Mouse (Mus musculus) 3134 (cell line): Measurements from ENCODE around the gene Prr29.
"Not testable (repeated sequence)": the region's sequence is repeated elsewhere in the genome, so short reads cannot be mapped to it uniquely, and the experiment has no call there.

Experiments used
- DNase-seq: peaks from one replicate; pipeline ENCODE4 v3.0.0-alpha.2; 2011; ENCODE audit warnings: low spot score; ENCODE audit not compliant: insufficient read length; ENCODE audit errors: extremely low read depth

Prr29 gene

DNA sequence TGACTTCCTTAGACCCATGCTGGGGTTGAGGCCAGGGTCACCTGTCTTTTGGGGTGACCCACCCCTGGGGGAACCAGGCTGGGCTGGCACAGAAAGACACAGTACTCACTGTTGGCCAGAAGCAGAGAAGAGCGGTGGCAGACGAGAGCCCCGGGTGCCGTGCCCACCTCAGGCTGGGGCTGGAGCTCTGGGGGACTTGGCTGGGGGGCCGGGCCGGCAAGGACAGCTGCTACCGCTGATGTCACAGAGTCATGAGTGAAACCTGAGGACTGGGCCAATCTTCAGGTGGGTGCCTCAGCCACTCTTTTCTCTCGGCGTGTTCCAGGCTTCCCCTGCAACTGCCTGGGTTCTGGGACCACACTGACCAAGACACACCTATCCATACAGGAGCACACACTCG lies at the start of gene Prr29:
TSS of gene Prr29 (plus strand) at position 107 of the 400 bp plus-strand sequence.
- no peak for DNase-seq

DNA sequence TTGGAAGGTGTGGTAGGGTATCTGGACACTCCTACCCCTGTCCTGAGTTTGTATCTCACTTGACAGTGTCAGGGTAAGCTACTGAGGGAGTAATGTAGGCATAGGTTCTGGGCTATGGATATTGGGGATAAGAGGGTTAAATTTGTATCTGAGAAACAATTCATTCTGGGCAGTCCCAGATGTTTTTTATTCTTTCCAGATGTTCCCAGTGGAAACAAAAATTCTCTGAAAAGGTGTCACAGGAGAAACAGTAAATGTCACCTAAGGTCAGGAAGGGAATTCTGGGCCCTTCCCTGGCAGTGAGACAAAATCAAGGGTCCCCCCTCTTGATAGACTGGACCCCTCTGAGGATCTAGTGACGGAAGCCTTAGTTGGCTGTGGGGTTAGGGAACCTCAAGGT lies 48.9 kb upstream of the Prr29 start:
- DNase-seq = no peak

DNA sequence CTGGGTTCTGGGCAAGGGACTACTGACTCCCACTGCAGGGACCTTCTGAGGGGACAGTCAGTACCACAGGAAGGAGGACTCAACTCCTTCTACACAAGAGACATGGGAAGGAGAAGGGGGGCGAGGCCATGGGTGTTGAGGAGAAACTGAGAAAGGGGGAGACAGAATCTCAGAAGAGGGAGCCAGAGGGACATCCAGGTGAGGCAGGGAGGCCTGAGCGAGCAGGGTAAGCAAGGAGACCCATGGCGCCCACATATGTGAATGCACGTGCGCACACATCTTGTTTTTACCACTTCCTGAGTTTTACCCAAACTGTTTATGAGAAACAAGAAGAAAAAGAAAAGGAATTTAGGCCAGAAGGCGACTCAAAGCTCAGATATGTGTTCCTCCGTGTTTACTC lies 47.5 kb upstream of the Prr29 start:
- DNase-seq = no peak

DNA sequence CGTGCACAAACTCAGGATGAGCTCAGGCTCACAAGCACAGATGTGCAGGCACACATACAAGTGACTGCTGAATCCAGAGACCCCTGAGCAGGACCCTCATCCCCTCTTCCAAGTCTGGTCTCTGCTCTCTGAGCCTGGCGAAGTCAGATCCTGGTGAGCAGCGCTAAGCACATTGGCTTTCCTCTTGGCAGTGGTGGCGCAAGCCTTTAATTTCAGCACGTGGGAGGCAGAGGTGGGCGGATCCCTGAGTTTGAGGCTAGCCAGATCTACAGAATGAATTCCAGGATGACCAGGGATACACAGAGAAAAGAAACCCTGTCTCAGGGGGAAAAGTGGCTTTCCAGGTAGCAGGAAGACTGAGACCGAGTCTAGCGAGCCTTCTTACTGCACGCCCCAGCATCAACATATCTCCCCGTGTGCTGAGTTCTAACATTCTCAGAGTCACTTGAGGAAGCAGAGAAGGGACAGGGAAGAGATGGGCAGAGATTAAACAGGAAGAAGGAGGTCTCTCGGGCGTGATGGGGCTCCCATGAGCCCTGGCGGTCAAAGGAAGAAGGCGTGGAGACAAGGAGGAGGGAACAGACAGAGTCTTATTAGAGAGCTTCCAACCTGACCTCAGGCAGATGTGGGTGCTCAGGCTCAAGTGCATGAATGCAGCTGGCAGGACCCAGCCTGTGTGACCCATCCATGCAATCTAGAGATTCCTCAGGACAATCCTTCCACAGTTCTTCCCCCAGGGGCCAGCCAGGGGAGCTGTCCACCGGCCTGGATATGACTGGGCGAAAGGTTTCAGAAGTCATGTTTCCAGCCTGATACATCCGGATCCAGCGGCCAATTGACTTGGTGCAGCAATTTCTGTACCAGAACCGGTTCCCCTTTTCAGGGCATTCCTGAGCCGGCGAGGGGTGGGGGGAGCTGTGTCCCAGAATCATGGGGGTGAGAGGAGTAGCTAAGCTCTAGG lies 46.6 kb upstream of the Prr29 start:
- no peak for DNase-seq

DNA sequence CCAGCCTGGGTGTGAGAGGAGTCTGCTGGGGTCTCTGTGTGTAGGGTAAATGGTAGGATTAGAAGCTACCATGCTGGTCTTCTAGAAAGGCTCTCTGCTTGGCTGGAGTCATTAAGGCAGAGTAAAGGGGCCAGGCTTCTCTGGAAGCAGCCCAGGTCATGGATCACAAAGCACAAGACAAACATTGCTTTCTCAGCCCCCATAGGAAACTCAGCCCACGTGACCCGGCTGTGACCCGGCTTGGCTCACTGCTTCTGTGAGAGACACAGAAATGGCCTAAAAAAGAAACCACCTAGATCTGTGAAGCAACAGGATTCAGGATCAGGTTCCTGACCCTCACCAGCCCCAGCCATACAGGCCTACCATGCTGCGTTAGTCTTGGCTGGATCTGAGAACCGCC lies 40.4 kb upstream of the Prr29 start:
- DNase-seq = no peak

DNA sequence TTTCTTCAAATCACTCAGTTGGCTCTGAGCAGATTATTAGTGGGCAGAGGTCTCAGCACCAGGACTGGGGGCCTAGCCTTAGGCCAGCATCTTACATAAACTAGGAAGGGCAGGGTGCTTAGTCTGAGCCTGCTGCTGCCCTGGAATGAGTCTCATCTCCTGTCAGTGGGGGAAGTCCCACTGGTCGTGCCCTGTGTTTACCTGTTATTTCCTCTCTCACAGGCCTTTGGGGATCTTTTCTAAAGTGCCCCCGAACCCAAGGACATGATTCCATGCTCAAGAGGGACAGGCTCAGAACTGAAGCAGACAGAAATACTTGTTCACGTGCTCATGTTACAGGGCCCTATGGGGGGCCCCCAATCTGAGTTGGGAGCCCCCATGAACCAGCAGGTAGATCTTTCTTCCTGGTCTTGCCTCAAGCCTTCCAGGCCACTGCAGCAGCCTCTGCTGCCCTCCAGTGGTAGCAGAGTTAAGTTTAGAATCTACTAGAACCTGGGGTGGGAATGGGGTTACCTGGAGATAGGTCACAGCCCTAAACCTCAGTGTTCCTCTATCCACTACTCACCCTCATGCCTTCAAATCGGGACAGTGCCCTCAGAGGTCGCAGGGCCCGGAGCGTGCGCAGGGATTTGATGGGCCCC lies 39.6 kb upstream of the Prr29 start:
- DNase-seq = no peak

DNA sequence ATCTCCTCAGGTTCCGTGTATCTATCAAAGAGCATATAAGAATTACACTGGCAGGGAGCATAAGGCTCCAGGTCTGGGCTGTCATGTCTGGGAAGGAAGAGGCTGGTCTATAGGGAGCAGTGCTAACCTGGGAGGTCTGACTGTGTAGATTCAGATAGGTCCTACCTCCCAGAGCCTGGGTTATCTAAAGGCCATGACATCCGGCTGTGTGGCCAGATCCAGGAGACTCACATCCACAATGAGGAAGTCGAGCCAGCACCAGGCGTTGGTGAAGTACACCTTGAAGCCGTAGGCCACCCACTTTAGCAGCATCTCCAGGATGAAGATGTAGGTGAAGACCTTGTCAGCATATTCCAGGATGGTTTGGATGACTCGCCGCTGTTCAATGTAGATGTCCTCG lies 38.8 kb upstream of the Prr29 start:
- DNase-seq = no peak

DNA sequence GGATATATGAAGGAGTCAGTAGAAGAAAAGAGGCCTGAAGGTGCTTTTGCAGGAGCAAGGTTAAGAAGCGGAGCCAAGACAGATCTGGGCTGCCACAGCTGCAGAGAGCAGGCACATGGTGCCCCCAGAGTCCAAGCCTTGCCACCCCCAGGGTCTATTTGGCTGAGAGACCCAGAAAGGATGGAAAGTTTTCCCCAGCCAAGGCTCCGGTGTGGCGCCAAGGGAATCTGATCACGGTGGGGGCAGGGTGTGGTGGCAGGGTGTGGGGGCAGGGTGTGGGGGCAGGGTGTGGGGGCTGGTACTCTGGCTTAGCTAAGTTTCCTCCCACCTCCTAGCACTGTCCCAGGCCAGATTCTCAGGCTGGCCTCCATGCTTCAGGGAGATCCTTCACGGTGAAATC lies 36.8 kb upstream of the Prr29 start:
- no peak for DNase-seq

DNA sequence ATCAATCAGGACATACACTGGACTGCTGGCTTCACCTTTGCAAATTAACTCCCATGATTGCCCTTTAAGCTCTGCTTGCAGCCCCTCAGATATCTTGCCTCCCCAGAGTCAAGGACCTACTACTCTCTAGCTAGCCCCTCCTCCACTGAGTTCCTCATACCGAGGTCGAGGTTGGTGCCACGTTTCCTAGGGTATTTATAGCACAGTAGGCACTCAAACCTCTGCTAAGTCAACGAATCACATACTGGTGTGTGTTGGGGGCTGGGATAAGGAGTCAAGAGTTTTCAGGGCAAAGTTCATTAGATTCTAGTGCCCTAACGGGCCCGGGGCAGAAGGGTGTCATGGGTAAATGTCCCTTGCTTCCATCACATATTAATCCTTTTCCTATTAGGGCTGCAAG lies 36.1 kb upstream of the Prr29 start:
- DNase-seq = no peak

DNA sequence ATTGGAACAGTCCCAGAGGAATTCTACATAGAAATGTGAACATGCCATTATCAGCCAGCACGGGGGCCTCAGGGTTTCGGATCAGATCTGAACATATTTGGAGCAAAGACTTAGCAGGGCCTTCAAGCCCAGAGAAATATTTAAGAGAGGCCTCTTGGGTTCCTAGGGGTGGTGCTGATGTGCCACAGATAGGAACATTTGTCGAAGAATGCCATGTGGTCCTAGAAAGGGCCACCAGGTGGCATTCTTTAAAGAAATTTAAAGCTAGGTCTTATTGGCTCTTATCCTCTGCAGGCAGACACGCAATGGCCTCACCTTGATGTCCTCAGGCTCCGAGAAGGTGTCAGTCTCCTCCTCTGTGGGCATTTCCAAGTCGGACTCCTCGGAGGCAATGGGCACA lies 35.6 kb upstream of the Prr29 start:
- DNase-seq = no peak

DNA sequence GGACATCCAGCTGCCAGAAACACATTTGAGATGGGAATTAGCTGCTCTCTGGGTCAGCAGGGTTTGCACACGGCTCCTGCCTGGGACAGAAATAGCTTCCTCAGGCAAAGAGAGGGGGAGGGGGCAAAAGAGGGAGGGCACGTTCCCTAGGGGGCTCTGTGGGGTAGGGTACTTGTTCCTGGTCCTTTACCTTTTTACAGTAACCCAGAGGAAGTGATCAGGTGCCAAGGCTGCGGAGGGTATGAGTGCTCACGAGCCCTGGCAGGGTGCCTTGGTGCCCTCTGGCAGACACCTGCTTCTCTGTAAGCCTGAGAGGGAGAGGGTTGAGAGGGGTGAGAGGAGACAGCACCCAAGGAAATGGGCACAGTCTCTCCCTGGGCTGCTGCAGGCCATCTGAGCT lies 32.8 kb upstream of the Prr29 start:
- no peak for DNase-seq

DNA sequence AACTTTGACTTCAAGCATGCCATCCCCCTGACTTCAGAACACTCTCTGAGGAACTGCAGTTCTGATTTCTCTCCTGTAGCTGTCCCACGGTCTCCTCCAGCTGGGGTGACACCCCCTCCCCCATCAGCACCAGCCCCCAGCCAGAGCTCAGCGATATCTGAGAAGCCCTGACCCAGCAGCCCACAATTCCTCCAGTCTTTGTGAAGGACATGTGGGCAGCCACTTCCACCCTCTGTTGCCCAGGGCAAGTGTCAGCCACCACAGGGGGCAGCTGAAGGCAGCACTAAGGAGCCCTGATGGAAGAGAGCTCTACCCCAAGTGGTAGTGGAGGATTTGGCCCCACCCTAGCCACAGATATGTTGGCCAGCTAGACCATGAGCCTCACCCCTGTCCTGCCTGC lies 31.2 kb upstream of the Prr29 start:
- no peak for DNase-seq

DNA sequence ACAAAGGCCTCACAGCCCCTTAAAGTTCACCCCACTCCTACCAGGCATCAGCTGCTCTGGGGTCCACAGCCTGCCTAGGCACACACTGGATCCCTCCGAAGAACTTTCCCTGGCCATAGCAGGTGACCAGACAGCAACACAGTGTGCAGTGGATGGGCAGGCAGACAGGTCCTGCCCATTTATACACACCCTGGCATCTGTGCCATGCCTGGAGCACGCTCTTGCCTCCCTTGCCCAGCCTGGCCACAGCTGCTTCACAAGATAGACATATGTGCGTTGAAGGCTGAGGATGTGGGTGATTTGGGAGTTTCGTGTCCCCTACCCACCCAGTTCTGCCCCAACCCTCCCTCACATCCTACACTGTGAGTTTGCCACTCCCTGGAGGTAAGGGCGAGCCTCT lies 27.2 kb upstream of the Prr29 start:
- DNase-seq = no peak

DNA sequence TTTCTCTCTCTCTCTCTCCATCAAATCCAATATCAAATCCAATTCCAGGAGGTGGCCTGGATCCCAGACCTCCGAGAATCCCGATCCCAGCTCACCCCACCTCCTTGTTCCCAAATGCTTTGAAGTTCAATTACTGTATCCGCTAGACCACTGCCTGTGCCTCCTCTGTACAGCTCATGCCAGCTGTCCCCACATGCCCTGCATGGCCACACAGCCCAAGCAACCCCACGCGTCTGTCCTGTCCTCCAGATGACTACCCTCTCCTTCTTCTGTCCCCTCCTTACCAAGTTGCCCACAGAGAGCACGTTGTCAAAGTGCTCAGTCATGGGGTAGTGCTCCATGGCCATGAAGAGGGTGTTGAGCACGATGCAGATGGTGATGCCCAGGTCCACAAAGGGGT lies 26.4 kb upstream of the Prr29 start:
- DNase-seq = no peak

DNA sequence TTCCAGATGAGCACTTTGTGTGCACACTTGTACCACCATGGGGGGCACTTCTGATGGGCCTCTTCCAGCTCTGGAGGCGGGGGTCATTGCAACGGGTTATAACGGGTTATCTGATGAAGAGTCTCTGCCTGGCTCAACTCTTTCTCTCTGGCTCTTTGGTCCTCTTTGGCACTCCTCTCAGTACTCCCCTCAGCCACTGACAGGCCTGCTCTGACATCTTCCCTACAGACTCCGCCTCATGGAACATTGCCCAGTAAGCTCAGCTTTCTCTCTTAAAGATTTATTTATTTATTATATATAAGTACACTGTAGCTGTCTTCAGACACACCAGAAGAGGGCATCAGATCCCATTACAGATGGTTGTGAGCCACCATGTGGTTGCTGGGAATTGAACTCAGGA lies 25.9 kb upstream of the Prr29 start:
- DNase-seq = not testable (repeated sequence)

DNA sequence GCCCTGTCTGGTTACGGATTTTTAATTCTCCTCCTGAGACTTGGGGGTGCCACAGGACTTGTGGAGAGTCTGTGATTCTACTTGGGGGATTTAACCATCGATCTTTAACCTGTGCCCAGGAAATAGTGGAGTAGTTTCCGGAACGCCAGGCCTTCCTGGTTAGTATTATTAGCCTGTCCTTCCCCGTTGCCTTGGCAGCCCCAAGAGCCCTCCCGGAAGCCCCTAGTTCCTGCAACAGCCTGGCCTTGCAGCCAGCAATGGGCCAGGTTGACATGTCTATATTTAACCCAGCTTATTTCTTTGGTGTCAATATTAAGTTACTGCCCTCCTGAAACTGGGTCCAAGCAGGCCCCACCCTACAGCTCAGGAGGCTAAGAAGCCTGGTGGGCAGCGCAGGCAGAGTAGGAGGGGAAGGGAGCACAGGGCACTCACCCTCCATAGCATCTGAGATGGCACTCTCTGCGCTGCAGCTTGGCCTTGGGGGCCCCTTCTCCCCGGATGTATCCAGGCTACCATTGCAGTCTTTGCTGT lies 24.2 kb upstream of the Prr29 start:
- no peak for DNase-seq

DNA sequence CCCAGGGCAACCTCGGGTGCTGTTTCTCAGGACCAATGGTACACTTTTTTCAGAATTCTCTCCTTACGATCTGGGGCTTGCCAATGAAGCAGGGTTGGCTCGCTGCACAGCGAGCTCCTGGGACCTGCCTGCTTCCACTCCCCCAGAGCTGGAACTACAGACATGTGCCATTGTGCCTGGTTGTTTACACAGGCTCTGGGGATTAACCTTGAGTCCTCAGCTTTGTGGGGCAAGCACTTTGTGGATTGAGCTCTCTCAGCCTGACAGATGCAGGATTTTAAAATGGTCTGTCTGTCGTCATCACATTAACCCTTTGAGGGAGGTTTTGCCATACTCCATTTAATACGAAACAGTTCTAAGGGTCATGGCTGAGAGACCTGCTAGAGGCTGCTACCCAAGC lies 20.4 kb upstream of the Prr29 start:
- no peak for DNase-seq

DNA sequence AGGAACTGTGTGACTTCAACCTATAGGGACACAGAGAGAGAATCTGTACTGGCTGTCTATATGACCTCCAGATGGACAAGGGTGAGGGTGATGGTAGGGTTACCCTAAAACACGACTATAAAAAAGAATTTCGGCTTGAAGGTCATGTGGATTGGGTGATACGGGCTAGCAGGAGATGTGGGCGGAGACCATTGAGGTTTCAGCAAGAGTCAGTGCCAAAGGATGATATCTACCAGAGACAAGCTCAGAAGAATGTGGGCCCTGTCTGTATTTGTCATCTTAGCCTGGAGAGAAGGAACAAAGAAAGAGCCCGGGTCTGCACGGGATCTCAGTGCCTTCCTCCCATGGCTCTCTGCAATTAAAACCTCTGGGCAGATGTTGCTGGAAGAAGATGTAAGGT lies 15.5 kb upstream of the Prr29 start:
- DNase-seq = no peak

DNA sequence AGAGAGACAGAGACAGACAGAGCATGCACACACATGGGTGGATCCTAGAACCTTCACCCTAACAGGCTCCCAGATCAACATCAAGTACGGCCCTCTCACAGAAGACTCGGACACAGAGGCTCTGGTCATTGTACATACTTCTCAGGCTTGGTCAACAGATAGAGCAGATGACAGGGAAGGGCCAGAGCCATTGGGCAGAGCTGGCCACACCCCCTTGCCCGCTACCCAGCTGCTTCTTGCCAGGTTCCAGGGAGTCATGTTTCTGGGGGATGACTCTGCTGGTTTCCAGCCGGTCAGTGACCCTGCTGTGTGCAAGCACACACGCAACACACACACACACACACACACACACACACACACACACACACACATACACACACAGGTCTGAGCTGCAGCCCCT lies 14.4 kb upstream of the Prr29 start:
- peak; percentile 55 for DNase-seq

DNA sequence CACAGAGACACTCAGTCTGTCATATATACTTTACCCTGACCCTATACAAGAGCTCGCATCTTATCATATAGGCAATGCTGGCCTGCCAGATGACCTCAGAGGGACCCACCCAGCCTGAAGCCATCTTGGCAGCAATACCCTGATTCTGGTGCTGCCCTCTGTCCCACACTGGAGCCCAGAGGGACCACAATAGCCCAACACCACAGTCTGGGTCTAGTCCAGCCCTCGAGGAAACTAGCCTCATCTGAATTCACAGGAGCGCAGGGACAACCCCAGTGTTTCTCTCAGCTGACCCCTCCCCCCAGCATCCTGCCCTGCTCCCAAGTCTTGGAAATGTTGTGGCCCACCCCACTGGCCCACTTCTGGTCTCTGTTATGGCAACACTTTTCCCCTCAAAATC lies 14.0 kb upstream of the Prr29 start:
- DNase-seq = no peak

DNA sequence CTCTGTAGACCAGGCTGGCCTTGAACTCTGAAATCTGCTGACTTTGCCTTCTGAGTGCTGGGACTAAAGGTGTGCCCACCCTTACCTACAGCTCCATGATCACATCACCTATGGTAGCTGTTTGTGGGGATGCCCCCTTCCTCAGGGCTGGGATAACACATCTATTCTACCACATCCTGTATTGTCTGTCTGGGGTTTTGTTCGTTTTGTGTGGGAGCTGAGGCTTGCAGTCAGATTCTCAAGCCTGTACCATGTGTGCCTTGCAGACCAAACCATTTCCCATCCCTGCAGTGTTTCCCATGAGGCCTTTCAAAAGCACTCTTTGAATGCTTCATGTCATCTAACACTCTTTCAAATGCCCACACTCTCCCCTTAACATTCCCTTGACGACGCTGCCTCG lies 13.3 kb upstream of the Prr29 start:
- DNase-seq = no peak

DNA sequence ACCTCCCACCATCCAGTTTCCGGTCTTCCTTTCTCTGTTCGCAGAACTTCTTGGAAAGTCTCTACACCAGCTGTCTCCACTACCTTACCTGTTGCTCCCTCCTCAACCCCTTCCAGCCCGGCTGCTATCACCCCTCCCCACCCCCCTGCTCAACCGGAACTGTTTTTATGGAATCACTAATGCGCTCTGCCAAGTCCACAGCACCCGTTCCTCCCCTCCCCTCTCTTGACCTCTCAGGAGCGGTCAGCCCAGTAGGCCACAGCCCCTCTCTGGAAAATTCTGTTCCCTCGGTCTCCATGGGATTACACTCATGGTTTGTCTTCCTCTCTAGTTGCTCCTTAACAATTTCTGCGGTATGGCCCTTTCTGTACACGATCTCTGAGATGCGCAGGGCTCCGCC lies 12.1 kb upstream of the Prr29 start, which contains the start of gene Scn4a:
TSS of gene Scn4a (minus strand) at position 101 of the 400 bp plus-strand sequence.
- no peak for DNase-seq
